Mouse (Mus musculus): ENCODE results near the gene Hcst. TPM values are rescaled to one million over a fixed set of nuclear protein-coding genes. Genes with fewer than 3 reads are reported as not detected.

Gene Hcst
- polyA plus RNA-seq, 1 experiment from 2014 or later = 4.0 TPM

DNA sequence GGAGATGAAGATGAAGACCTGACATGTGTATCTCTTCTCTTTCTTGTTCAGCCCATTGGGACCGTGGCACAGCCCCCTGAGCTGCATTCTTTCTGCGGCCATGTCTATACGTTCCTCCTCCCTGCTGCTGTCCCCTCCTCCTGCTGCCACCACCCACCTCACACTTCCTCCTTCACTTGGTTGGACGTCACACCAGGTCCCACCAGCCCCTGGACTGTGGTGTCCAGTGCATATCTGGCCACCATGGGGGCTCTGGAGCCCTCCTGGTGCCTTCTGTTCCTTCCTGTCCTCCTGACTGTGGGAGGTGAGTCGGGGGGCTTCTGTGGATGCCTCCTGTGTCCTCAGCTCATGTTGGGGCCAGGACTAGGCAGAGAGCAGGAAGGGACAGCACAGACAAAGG lies 6.1 kb downstream of the Hcst start, which contains the start of gene Tyrobp:
Tyrobp (plus strand) TSS at position 165 of the 400 bp plus-strand sequence.
- Histone ChIP-seq H3K4me3 (ENCODE audit: low read depth, low read length) (no peak within 1 kb of the TSS), H3K9ac (ENCODE audit: low read depth, low read length) (no peak within 1 kb of the TSS), H3K4me1 (replicated peaks; ENCODE audit: control insufficient read depth, insufficient read depth, low read length) (no peaks in the 10 kb centered on the region), H3K4me2 (replicated peaks; ENCODE audit: low read depth) (no peak within 1 kb of the TSS), H3K9me3 (ENCODE audit: control insufficient read depth) (no peaks in the 10 kb centered on the region), H3K27me3 (replicated peaks; ENCODE audit: control insufficient read depth, insufficient read depth, low read length) (no peaks in the 10 kb centered on the region), H3K36me3 (ENCODE audit: control insufficient read depth, insufficient read depth) (no peaks in the 10 kb centered on the region), H3K27ac (ENCODE audit: low read depth, low read length) (no peak within 1 kb of the TSS)
- no peak for TF ChIP-seq CTCF (IDR thresholded peaks at IDR 0.05; ENCODE audit: low read depth)
- WGBS = 58% methylated on average over 5 of the region's 5 CpGs
- no peak for ATAC-seq

GRCm38 (mm10) chr7:30412735-30413147 lies 6.9 kb downstream of the Hcst start:
- H3K4me1 ChIP-seq (replicated peaks; ENCODE audit: control insufficient read depth, insufficient read depth, low read length) = no peaks in the 10 kb centered on the region
- H3K4me3 ChIP-seq (ENCODE audit: low read depth, low read length) = no peak overlapping the region
- WGBS = 58% methylated on average over 4 of the region's 4 CpGs
- no peaks in the 10 kb centered on the region for H3K9me3 ChIP-seq (ENCODE audit: control insufficient read depth)
- no peak for TF ChIP-seq CTCF (IDR thresholded peaks at IDR 0.05; ENCODE audit: low read depth)
- H3K9ac ChIP-seq (ENCODE audit: low read depth, low read length) = no peak overlapping the region
- H3K27ac ChIP-seq (ENCODE audit: low read depth, low read length) = no peak overlapping the region
- no peak for ATAC-seq
- no peak overlapping the region for H3K4me2 ChIP-seq (replicated peaks; ENCODE audit: low read depth)
- H3K36me3 ChIP-seq (ENCODE audit: control insufficient read depth, insufficient read depth) = no peaks in the 10 kb centered on the region
- H3K27me3 ChIP-seq (replicated peaks; ENCODE audit: control insufficient read depth, insufficient read depth, low read length) = no peaks in the 10 kb centered on the region

DNA sequence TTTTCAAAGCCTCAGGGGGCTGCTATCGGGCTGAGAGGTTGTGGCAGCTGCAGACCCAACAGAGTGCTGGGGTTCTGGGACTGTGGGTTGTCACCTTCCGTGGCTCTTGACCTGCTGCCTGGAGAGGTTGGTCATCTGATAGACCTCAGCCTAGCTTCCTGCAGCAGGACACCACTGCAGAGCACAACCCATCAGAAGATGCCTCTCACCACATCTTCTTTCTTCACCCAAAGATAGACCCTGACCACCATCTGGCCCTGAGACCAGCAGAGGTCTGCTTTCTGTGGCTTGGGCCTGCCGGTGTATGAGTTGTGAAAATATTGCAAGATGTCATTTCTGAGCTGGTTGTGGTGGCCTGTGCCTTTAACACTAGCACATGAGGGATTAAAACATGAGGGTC lies 8.6 kb downstream of the Hcst start:
- no peak for ATAC-seq
- Histone ChIP-seq H3K4me2 (replicated peaks; ENCODE audit: low read depth) (no peak overlapping the region), H3K4me1 (replicated peaks; ENCODE audit: control insufficient read depth, insufficient read depth, low read length) (no peaks in the 10 kb centered on the region), H3K4me3 (ENCODE audit: low read depth, low read length) (no peak overlapping the region), H3K27ac (ENCODE audit: low read depth, low read length) (no peak overlapping the region), H3K9me3 (ENCODE audit: control insufficient read depth) (no peaks in the 10 kb centered on the region), H3K9ac (ENCODE audit: low read depth, low read length) (no peak overlapping the region), H3K27me3 (replicated peaks; ENCODE audit: control insufficient read depth, insufficient read depth, low read length) (no peaks in the 10 kb centered on the region), H3K36me3 (ENCODE audit: control insufficient read depth, insufficient read depth) (no peaks in the 10 kb centered on the region)
- 83% methylated on average over 3 of the region's 3 CpGs for WGBS
- no peak for TF ChIP-seq CTCF (IDR thresholded peaks at IDR 0.05; ENCODE audit: low read depth)

- TF ChIP-seq CTCF (IDR thresholded peaks at IDR 0.05; ENCODE audit: low read depth) = no peak
- Histone ChIP-seq H3K36me3 (ENCODE audit: control insufficient read depth, insufficient read depth) (no peaks in the 10 kb centered on the region), H3K4me1 (replicated peaks; ENCODE audit: control insufficient read depth, insufficient read depth, low read length) (no peaks in the 10 kb centered on the region), H3K27me3 (replicated peaks; ENCODE audit: control insufficient read depth, insufficient read depth, low read length) (no peaks in the 10 kb centered on the region), H3K9ac (ENCODE audit: low read depth, low read length) (no peak overlapping the region), H3K4me3 (ENCODE audit: low read depth, low read length) (no peak overlapping the region), H3K27ac (ENCODE audit: low read depth, low read length) (no peak overlapping the region), H3K9me3 (ENCODE audit: control insufficient read depth) (no peaks in the 10 kb centered on the region), H3K4me2 (replicated peaks; ENCODE audit: low read depth) (no peak overlapping the region)
- WGBS = 37% methylated on average over 2 of the region's 2 CpGs
- no peak for ATAC-seq
Observed at GRCm38 (mm10) chr7:30409789-30410188, 9.9 kb downstream of the Hcst start.

GRCm38 (mm10) chr7:30408639-30409038 lies 11.0 kb downstream of the Hcst start:
- Histone ChIP-seq H3K9me3 (ENCODE audit: control insufficient read depth) (no peaks in the 10 kb centered on the region), H3K4me2 (replicated peaks; ENCODE audit: low read depth) (no peak overlapping the region), H3K27me3 (replicated peaks; ENCODE audit: control insufficient read depth, insufficient read depth, low read length) (no peaks in the 10 kb centered on the region), H3K4me1 (replicated peaks; ENCODE audit: control insufficient read depth, insufficient read depth, low read length) (no peaks in the 10 kb centered on the region), H3K27ac (ENCODE audit: low read depth, low read length) (no peak overlapping the region), H3K4me3 (ENCODE audit: low read depth, low read length) (no peak overlapping the region), H3K9ac (ENCODE audit: low read depth, low read length) (no peak overlapping the region), H3K36me3 (ENCODE audit: control insufficient read depth, insufficient read depth) (no peaks in the 10 kb centered on the region)
- ATAC-seq = no peak
- no peak for TF ChIP-seq CTCF (IDR thresholded peaks at IDR 0.05; ENCODE audit: low read depth)
- WGBS = 86% methylated on average over 3 of the region's 3 CpGs

DNA sequence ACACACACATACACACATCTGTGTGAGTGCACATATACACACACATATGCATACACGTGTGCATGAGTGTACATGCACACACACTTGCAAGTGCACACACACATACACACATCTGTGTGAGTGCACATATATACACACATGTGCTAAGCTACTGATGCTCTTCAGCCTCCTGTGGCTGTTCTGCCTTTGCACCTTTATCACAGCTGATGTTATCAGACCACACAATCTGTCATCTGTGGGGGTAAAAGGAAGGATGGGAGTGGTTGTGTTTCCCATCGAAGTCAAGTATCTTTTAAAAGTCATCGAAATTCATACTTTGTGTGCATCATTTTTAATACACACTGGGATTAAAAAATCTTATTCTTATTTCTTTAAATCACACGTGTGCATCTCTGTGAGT lies 17.3 kb downstream of the Hcst start:
- 73% methylated on average over 4 of the region's 4 CpGs for WGBS
- TF ChIP-seq CTCF (IDR thresholded peaks at IDR 0.05; ENCODE audit: low read depth) = no peak
- no peak overlapping the region for H3K4me2 ChIP-seq (replicated peaks; ENCODE audit: low read depth)
- H3K27me3 ChIP-seq (replicated peaks; ENCODE audit: control insufficient read depth, insufficient read depth, low read length) = no peaks in the 10 kb centered on the region
- no peak for ATAC-seq
- H3K4me3 ChIP-seq (ENCODE audit: low read depth, low read length) = no peak overlapping the region
- H3K9me3 ChIP-seq (ENCODE audit: control insufficient read depth) = no peaks in the 10 kb centered on the region
- H3K36me3 ChIP-seq (ENCODE audit: control insufficient read depth, insufficient read depth) = no peaks in the 10 kb centered on the region
- no peak overlapping the region for H3K9ac ChIP-seq (ENCODE audit: low read depth, low read length)
- H3K27ac ChIP-seq (ENCODE audit: low read depth, low read length) = no peak overlapping the region
- no peaks in the 10 kb centered on the region for H3K4me1 ChIP-seq (replicated peaks; ENCODE audit: control insufficient read depth, insufficient read depth, low read length)

DNA sequence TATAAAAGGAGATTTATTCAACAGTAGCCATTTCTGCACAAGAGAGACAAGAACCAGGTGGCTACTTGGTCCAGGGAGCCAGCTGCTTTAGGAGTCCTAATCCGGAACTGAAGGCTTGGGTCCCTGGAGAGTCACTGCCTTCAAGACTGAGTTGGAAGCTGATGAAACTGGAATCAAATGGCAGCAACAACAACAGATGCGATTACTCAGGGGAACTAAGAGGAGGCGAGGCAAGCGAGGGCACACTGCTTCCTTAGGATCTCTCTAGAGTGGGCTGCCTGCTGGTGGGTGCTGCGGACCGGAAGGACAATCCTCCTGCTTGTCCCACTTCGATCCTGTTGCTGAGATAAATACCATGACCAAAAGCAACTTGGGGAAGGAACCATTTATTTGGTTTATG lies 20.0 kb downstream of the Hcst start:
- Histone ChIP-seq H3K9me3 (ENCODE audit: control insufficient read depth) (no peaks in the 10 kb centered on the region), H3K36me3 (ENCODE audit: control insufficient read depth, insufficient read depth) (no peaks in the 10 kb centered on the region), H3K27me3 (replicated peaks; ENCODE audit: control insufficient read depth, insufficient read depth, low read length) (no peaks in the 10 kb centered on the region), H3K4me2 (replicated peaks; ENCODE audit: low read depth) (no peak overlapping the region), H3K27ac (ENCODE audit: low read depth, low read length) (no peak overlapping the region), H3K4me1 (replicated peaks; ENCODE audit: control insufficient read depth, insufficient read depth, low read length) (no peaks in the 10 kb centered on the region), H3K4me3 (ENCODE audit: low read depth, low read length) (no peak overlapping the region), H3K9ac (ENCODE audit: low read depth, low read length) (no peak overlapping the region)
- 55% methylated on average over 7 of the region's 7 CpGs for WGBS
- no peak for ATAC-seq
- TF ChIP-seq CTCF (IDR thresholded peaks at IDR 0.05; ENCODE audit: low read depth) = no peak
